Mouse (Mus musculus) neural tube, embryonic 13.5 days (tissue): ENCODE measurements around the gene Ibsp. TPM values are rescaled to one million over a fixed set of nuclear protein-coding genes. Genes with fewer than 3 reads are reported as not detected.

Source experiments
- ATAC-seq: fragments of 200-750 bp; cut with Nextera tagmentation; 2 replicates; pipeline ENCODE4 v1.8.0; 2017; ENCODE audit warnings: low read depth, mild to moderate bottlenecking, moderate TSS enrichment, moderate library complexity
- H3K27ac ChIP-seq: fragments of 300-500 bp; sonication (generic); replicated peaks from 2 replicates; pipeline ENCODE4 v1.5.1; 2015; ENCODE audit warnings: moderate library complexity, mild to moderate bottlenecking, inconsistent platforms
- H3K27me3 ChIP-seq: fragments of 300-500 bp; sonication (generic); 2 replicates; pipeline ENCODE4 v1.6.1; 2015; ENCODE audit warnings: mild to moderate bottlenecking, inconsistent platforms
- H3K36me3 ChIP-seq: fragments of 300-500 bp; sonication (generic); 2 replicates; pipeline ENCODE4 v1.6.1; 2015; ENCODE audit warnings: mild to moderate bottlenecking, inconsistent platforms
- H3K4me1 ChIP-seq: fragments of 300-500 bp; sonication (generic); replicated peaks from 2 replicates; pipeline ENCODE4 v1.6.1; 2015; ENCODE audit warnings: inconsistent platforms
- H3K4me2 ChIP-seq: fragments of 300-500 bp; sonication (generic); 2 replicates; pipeline ENCODE4 v1.6.1; 2015; ENCODE audit warnings: inconsistent platforms, mild to moderate bottlenecking, moderate library complexity
- H3K4me3 ChIP-seq: fragments of 300-500 bp; sonication (generic); 2 replicates; pipeline ENCODE4 v1.5.1; 2015; ENCODE audit warnings: mild to moderate bottlenecking, inconsistent platforms
- H3K9ac ChIP-seq: fragments of 300-500 bp; sonication (generic); 2 replicates; pipeline ENCODE4 v1.6.1; 2015; ENCODE audit warnings: moderate library complexity, mild to moderate bottlenecking, inconsistent platforms
- H3K9me3 ChIP-seq: fragments of 300-500 bp; sonication (generic); 2 replicates; pipeline ENCODE4 v1.6.1; 2016; ENCODE audit warnings: inconsistent platforms
- WGBS: fragments of 180-500 bp; shearing (Covaris S2); methylation state at CpG from one replicate; pipeline ENCODE4 v1.1.7; 2015; 5-methylcytosine and 5-hydroxymethylcytosine counted together
- polyA plus RNA-seq: library from polyadenylated mRNA; unstranded; fragments of >200 nt; fragmentation: Nextera tagmentation; extraction: Ambion mirVana; gene quantifications from 2 replicates; pipeline ENCODE4 v1.2.1, GENCODE M21; 2015

The Ibsp gene
- polyA plus RNA-seq, 1 experiment from 2014 or later: 0.21 TPM

DNA sequence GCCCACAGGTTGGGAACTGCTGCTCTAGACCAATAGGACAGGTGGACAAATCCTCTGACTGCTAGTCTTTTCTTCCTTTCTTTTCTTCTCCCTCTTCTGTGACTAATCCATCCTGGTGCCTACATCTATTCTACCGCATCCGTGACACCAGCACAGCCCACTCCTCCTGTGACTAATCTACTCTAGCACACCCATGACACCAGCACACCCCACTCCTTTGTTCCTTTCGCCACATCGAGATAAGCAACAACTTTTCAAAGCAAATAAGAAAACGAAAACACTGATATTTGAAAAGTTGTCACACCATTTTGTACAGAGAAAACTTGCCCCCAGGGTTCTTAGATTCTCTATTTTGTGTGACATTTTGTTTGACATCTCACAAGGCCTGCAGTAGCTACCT is 31.1 kb downstream of the Ibsp start:
- Histone ChIP-seq H3K27me3 (no peaks in the 10 kb centered on the region), H3K4me3 (no peak overlapping the region), H3K4me2 (no peak overlapping the region), H3K4me1 (0 out of 2 replicates have a peak, but pooled peaks cover 3% of the 10 kb centered on the region), H3K36me3 (no peaks in the 10 kb centered on the region), H3K9me3 (no peaks in the 10 kb centered on the region), H3K27ac (no peak overlapping the region), H3K9ac (no peak overlapping the region)
- 70% methylated on average over 5 of the region's 5 CpGs for WGBS
- no peak for ATAC-seq

DNA sequence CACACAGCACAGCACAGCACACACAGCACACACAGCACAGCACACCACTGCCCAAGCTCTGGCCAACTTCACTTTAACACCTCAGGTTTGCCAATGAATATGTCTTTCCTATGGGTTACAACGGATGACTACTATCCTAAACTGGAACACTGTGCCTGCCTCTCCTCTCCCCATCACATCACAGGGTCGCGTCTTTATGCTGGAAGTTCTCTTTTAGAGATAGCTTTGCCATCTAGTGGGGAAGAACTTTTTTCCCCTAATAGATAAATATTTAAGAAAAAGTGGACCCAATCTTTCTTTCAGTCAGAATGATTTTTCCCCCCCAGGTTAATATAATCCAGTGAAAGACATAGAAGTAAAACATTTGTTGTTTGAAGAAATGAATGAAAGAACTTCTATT is 33.3 kb downstream of the Ibsp start:
- 0 out of 2 replicates have a peak, but pooled peaks cover 3% of the 10 kb centered on the region for H3K4me1 ChIP-seq
- 62% methylated on average over 3 of the region's 3 CpGs for WGBS
- no peak overlapping the region for H3K4me3 ChIP-seq
- no peak overlapping the region for H3K9ac ChIP-seq
- no peaks in the 10 kb centered on the region for H3K36me3 ChIP-seq
- no peaks in the 10 kb centered on the region for H3K27me3 ChIP-seq
- no peak overlapping the region for H3K27ac ChIP-seq
- no peak for ATAC-seq
- no peak overlapping the region for H3K4me2 ChIP-seq
- H3K9me3 ChIP-seq: no peaks in the 10 kb centered on the region

DNA sequence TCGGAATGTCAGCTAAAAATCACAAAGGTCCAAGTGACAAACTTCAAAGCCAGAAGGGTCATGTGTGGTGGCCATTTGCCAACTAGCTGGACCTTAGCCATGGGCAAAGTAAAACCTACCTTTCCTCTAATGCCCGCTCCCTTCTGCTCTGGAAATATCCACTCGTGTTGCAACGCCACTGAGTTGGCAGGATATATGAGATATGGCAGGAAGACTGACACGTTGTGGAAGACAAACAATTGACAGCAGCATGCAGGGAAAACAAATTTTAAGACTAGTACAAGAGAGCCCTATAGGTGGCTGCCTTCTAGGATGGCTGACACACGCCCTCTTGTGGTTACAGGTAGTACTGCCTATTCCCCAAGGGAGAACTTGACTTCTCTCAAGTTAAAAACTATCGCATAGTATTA is 34.3 kb downstream of the Ibsp start:
- Histone ChIP-seq H3K27me3 (0 out of 2 replicates have a peak, but pooled peaks cover 3% of the 10 kb centered on the region), H3K36me3 (no peaks in the 10 kb centered on the region), H3K27ac (no peak overlapping the region), H3K4me1 (0 out of 2 replicates have a peak, but pooled peaks cover 3% of the 10 kb centered on the region), H3K4me3 (no peak overlapping the region), H3K9me3 (no peaks in the 10 kb centered on the region), H3K9ac (no peak overlapping the region), H3K4me2 (no peak overlapping the region)
- WGBS: 47% methylated on average over 7 of the region's 7 CpGs
- ATAC-seq: peak; percentile 67

DNA sequence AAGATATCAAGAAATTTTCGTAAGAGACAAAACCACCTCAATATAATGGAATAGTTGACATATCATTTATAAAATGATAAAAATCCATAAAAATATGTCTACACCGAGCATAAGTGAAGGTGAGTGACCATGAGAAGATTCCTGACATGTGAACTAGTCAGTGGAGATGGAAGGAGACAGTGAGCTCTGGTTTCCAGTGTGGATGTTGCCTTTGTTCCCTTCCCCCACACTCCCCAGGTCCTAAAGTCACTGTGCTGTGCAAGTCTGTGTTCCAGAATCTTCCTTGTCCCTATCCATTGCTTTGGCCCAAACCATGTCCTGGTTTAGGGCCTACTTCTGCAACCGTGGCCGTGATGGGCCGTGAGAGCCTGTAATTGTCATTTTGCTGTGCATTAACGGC is 34.7 kb downstream of the Ibsp start:
- Histone ChIP-seq H3K27ac (no peak overlapping the region), H3K9ac (no peak overlapping the region), H3K4me2 (no peak overlapping the region), H3K4me3 (no peak overlapping the region), H3K27me3 (0 out of 2 replicates have a peak, but pooled peaks cover 3% of the 10 kb centered on the region), H3K4me1 (0 out of 2 replicates have a peak, but pooled peaks cover 3% of the 10 kb centered on the region), H3K36me3 (no peaks in the 10 kb centered on the region), H3K9me3 (no peaks in the 10 kb centered on the region)
- no peak for ATAC-seq
- WGBS: 80% methylated on average over 6 of the region's 6 CpGs

DNA sequence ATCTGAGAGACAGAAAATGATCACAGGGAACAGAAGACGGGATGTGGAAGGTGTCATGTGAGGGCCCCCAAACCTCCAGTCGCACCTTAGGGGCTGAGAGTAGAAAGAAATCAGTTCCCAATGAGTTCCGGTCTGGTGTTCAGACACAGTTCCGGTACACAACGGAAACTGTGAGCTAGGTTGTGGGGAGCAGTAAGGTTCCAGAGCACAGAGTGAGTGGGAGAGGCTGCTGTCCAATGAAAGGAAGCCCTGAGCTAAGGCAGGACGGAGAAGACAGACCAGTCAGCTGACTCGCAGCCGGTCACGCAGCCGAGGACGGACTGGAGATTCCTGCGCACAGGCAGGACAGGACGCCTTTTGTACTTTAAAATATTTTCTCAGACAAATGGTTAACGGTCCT is 35.5 kb downstream of the Ibsp start:
- WGBS: 83% methylated on average over 14 of the region's 14 CpGs
- ATAC-seq: no peak
- Histone ChIP-seq H3K9ac (no peak overlapping the region), H3K4me2 (no peak overlapping the region), H3K27ac (no peak overlapping the region), H3K27me3 (0 out of 2 replicates have a peak, but pooled peaks cover 3% of the 10 kb centered on the region), H3K4me3 (no peak overlapping the region), H3K4me1 (0 out of 2 replicates have a peak, but pooled peaks cover 3% of the 10 kb centered on the region), H3K9me3 (no peaks in the 10 kb centered on the region), H3K36me3 (no peaks in the 10 kb centered on the region)

DNA sequence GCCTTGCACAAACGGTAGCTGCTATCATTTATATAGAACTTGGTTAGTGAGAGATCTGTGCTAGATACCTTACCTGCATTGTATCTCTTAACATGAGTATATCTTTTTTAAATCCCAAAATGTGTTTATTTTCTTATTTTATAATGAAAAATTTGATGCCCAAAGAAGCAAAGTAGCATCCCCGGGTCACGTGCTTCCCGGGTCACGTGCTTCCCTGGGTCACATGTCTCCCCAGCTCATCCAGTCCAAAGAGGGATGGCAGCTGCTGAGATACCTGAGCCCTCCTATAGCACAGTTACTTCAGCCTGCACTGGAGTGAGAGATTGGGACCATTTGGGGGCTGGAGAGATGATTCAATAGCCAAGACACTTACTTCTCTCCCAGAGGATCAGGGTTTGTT is 37.0 kb downstream of the Ibsp start:
- no peak overlapping the region for H3K4me3 ChIP-seq
- peaks cover 6% of the 10 kb centered on the region; the same call in 1 of the 2 replicates for H3K4me1 ChIP-seq
- 0 out of 2 replicates have a peak, but pooled peaks cover 3% of the 10 kb centered on the region for H3K27me3 ChIP-seq
- H3K4me2 ChIP-seq: no peak overlapping the region
- WGBS: 90% methylated on average over 5 of the region's 5 CpGs
- H3K36me3 ChIP-seq: no peaks in the 10 kb centered on the region
- H3K9ac ChIP-seq: no peak overlapping the region
- no peaks in the 10 kb centered on the region for H3K9me3 ChIP-seq
- no peak overlapping the region for H3K27ac ChIP-seq
- no peak for ATAC-seq

DNA sequence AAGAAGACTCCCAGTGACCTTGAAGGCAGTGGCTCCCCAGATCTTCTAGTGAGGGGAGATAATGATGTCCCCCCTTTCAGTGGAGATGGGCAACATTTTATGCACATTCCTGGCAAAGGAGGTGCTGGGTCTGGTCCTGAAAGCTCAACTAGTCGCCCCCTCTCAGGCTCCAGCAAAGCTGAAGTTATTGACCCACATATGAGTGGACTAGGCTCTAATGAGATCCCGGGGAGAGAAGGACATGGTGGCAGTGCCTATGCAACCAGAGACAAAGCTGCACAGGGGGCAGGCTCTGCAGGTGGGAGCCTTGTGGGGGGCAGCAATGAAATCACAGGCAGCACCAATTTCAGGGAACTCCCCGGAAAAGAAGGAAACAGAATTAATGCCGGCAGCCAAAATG is 38.5 kb downstream of the Ibsp start:
- H3K9me3 ChIP-seq: no peaks in the 10 kb centered on the region
- no peak overlapping the region for H3K27ac ChIP-seq
- WGBS: 75% methylated on average over 4 of the region's 4 CpGs
- no peak for ATAC-seq
- H3K4me2 ChIP-seq: no peak overlapping the region
- H3K9ac ChIP-seq: no peak overlapping the region
- H3K27me3 ChIP-seq: 0 out of 2 replicates have a peak, but pooled peaks cover 3% of the 10 kb centered on the region
- H3K4me3 ChIP-seq: no peak overlapping the region
- peaks cover 6% of the 10 kb centered on the region; the same call in 1 of the 2 replicates for H3K4me1 ChIP-seq
- no peaks in the 10 kb centered on the region for H3K36me3 ChIP-seq

DNA sequence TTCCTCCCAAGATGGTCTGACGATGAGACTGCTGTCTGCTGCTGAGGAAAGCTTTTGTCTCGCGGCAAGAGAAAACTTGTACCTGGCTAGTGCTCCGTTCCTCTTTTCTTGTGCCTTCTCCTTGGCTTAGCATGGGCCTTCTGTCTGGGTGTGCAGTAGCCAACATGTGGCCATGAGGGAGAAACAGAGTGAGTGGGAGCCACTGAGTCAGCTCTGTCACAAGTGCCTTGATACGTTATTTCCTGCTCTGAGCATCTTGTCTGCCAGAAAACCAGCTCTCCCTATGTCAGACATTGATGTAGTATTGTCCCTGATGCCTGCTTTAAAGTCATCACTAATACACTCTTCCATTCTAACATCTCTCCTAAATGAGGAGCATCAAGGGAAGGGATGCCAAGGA is 40.0 kb downstream of the Ibsp start:
- Histone ChIP-seq H3K9me3 (no peaks in the 10 kb centered on the region), H3K27ac (no peak overlapping the region), H3K4me2 (no peak overlapping the region), H3K36me3 (no peaks in the 10 kb centered on the region), H3K9ac (no peak overlapping the region), H3K27me3 (0 out of 2 replicates have a peak, but pooled peaks cover 3% of the 10 kb centered on the region), H3K4me1 (peaks cover 3% of the 10 kb centered on the region; the same call in 1 of the 2 replicates), H3K4me3 (no peak overlapping the region)
- WGBS: 83% methylated on average over 5 of the region's 5 CpGs
- no peak for ATAC-seq

DNA sequence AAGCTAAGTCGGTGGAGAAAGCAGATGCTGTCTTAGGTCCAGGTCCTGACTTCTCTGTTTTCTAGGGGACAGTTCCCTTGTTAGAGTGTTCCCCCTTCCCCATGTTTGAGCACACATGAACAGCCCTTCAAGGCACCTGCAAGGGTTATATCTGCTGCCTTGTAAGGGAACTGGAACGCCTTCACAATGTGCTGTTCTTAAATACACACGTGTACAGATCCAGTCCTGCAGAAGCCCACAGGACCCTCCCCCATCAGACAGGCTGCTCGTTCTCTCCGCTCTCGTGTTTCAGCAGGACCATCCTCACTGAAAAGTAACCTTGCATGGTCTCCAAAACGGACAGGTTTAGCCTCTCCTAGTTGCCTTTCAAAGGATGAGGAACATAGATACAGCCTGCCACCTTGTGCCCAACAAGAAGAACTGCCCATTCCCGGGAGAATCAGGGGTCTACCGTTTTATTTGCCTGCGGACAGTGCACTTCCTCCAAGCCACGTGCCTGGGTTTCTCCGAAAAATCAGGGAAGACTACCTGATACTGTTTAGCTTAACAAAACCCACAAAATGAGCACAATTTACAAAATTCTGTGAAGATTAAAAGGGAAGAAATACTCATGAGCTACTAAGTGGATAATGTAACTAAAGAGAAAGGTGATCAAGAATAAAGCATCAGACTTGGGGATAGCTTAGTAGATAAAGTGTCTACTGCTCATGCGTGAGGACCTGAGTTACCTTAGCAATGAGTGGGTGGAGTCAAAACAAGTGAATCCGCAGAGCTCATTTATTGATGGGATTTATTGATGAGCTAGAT is 40.9 kb downstream of the Ibsp start:
- Histone ChIP-seq H3K4me2 (peak overlapping the region; percentile 32), H3K27ac (no peak overlapping the region), H3K9ac (no peak overlapping the region), H3K27me3 (0 out of 2 replicates have a peak, but pooled peaks cover 3% of the 10 kb centered on the region), H3K4me3 (no peak overlapping the region), H3K4me1 (peaks cover 3% of the 10 kb centered on the region; the same call in 1 of the 2 replicates), H3K9me3 (no peaks in the 10 kb centered on the region), H3K36me3 (no peaks in the 10 kb centered on the region)
- ATAC-seq: peak; percentile 72
- 25% methylated on average over 14 of the region's 14 CpGs for WGBS

DNA sequence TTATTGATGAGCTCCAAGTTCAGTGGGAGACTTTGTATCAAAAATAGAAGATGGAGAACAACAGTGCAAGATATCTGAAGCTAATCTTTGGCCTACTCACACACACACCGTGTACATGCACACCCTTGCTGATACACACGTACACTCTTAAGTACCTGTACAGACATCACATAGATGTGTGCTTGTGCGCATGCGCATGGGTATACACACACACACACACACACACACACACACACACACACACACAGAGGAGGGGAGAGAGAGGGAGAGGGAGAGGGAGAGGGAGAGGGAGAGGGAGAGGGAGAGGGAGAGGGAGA is 41.5 kb downstream of the Ibsp start:
- H3K4me2 ChIP-seq: no peak overlapping the region
- 0 out of 2 replicates have a peak, but pooled peaks cover 3% of the 10 kb centered on the region for H3K27me3 ChIP-seq
- H3K4me1 ChIP-seq: peaks cover 3% of the 10 kb centered on the region; the same call in 1 of the 2 replicates
- no peaks in the 10 kb centered on the region for H3K36me3 ChIP-seq
- no peaks in the 10 kb centered on the region for H3K9me3 ChIP-seq
- no peak overlapping the region for H3K9ac ChIP-seq
- no peak overlapping the region for H3K27ac ChIP-seq
- 92% methylated on average over 4 of the region's 4 CpGs for WGBS
- no peak; the same call in 1 of the 2 replicates for ATAC-seq
- H3K4me3 ChIP-seq: no peak overlapping the region

DNA sequence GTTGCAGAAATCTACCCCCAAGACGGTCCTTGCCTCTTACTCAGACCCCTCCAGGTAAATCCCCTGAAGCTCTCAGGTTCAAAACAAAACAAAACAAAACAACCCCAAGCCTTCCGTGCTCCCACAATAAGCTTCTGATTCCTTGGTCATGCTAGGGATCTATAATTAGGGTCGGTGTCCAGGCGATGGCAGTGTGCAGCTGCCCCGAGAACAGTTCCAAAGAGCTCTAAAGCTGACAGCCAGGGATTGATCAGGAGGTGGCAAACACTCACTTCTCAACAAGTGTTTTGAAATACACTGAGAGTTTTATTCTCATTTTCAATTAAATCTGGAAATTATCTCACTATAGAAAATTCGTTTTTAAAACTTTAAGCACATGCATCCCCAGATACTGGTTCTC is 43.9 kb downstream of the Ibsp start:
- WGBS: 41% methylated on average over 6 of the region's 6 CpGs
- H3K9me3 ChIP-seq: no peaks in the 10 kb centered on the region
- H3K27ac ChIP-seq: no peak overlapping the region
- peaks cover 3% of the 10 kb centered on the region; the same call in 1 of the 2 replicates for H3K4me1 ChIP-seq
- no peak overlapping the region for H3K4me2 ChIP-seq
- H3K27me3 ChIP-seq: no peaks in the 10 kb centered on the region
- no peak overlapping the region for H3K9ac ChIP-seq
- H3K36me3 ChIP-seq: no peaks in the 10 kb centered on the region
- no peak for ATAC-seq
- H3K4me3 ChIP-seq: no peak overlapping the region

DNA sequence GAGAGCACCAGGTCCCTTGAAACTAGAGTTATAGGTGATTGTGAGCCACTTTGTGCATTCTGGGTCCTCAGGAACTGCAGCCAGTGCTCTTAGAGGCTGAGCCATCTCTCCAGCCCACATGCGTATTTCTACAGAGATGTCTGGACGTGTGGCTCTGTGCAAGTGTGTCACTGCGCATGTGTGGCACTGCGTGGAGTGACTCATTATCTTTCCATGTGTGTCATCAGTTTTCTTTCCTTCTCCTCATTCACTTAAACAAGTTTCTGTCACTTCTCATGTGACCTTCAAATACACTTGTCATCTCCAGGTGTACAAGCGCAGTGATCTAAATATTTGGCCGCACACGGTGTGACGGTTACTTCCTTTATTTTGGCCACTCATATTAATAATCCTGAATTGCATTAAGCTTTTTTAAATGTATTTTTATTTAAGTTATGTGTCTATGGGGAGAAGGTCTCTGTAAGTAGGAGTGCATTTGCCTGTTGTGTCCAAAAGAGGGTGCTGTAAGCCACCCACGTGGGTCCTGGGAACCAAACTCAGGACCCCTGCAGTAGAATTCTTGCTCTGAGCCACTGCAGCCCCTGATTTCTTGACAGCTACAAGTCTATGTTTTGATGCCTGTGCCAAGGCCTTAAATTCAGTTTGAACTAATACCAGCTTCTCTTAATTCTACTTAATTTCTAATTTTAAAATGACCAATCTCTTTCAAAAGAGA is 45.7 kb downstream of the Ibsp start:
- no peak overlapping the region for H3K9ac ChIP-seq
- H3K4me2 ChIP-seq: no peak overlapping the region
- no peaks in the 10 kb centered on the region for H3K27me3 ChIP-seq
- no peak overlapping the region for H3K4me3 ChIP-seq
- 72% methylated on average over 9 of the region's 9 CpGs for WGBS
- no peaks in the 10 kb centered on the region for H3K9me3 ChIP-seq
- ATAC-seq: no peak
- H3K27ac ChIP-seq: no peak overlapping the region
- H3K36me3 ChIP-seq: no peaks in the 10 kb centered on the region
- H3K4me1 ChIP-seq: peaks cover 2% of the 10 kb centered on the region; the same call in 1 of the 2 replicates
